Mouse (Mus musculus) liver, embryonic 12.5 days (tissue): ENCODE data around the gene Rpl23a. TPM values are rescaled to one million over a fixed set of nuclear protein-coding genes. Genes with fewer than 3 reads are reported as not detected.
"Not testable (repeated sequence)": the region's sequence is repeated elsewhere in the genome, so short reads cannot be mapped to it uniquely, and the experiment has no call there.

Experiments
- ATAC-seq: fragments of 200-750 bp; cut with Nextera tagmentation; 2 replicates; pipeline ENCODE4 v1.8.0; 2017; ENCODE audit warnings: moderate number of reproducible peaks, mild to moderate bottlenecking, moderate library complexity
- H3K27ac ChIP-seq: fragments of 300-500 bp; sonication (generic); 2 replicates; pipeline ENCODE4 v1.5.1; 2016; ENCODE audit warnings: mild to moderate bottlenecking
- H3K27me3 ChIP-seq: fragments of 300-500 bp; sonication (generic); replicated peaks from 2 replicates; pipeline ENCODE4 v1.6.1; 2016; ENCODE audit warnings: mild to moderate bottlenecking, moderate library complexity
- H3K36me3 ChIP-seq: fragments of 300-500 bp; sonication (generic); 2 replicates; pipeline ENCODE4 v1.6.1; 2016; ENCODE audit warnings: mild to moderate bottlenecking, moderate library complexity
- H3K4me1 ChIP-seq: fragments of 300-500 bp; sonication (generic); 2 replicates; pipeline ENCODE4 v1.6.1; 2016
- H3K4me2 ChIP-seq: fragments of 300-500 bp; sonication (generic); 2 replicates; pipeline ENCODE4 v1.6.1; 2016; ENCODE audit warnings: mild to moderate bottlenecking, moderate library complexity
- H3K4me3 ChIP-seq: fragments of 300-500 bp; sonication (generic); 2 replicates; pipeline ENCODE4 v1.5.1; 2016; ENCODE audit warnings: mild to moderate bottlenecking, moderate library complexity
- H3K9ac ChIP-seq: fragments of 300-500 bp; sonication (generic); 2 replicates; pipeline ENCODE4 v1.6.1; 2016; ENCODE audit warnings: mild to moderate bottlenecking, moderate library complexity
- H3K9me3 ChIP-seq: fragments of 300-500 bp; sonication (generic); replicated peaks from 2 replicates; pipeline ENCODE4 v1.6.1; 2016; ENCODE audit warnings: mild to moderate bottlenecking, moderate library complexity
- WGBS: fragments of 180-500 bp; shearing (Covaris S2); methylation state at CpG from one replicate; pipeline ENCODE4 v1.1.7; 2016; ENCODE audit not compliant: insufficient replicate concordance; 5-methylcytosine and 5-hydroxymethylcytosine counted together
- polyA plus RNA-seq: library from polyadenylated mRNA; unstranded; fragments of >200 nt; fragmentation: Nextera tagmentation; extraction: Ambion mirVana; gene quantifications from 2 replicates; pipeline ENCODE4 v1.2.1, GENCODE M21; 2016

The Rpl23a gene
- polyA plus RNA-seq, 1 experiment from 2014 or later: 1,156 TPM

DNA sequence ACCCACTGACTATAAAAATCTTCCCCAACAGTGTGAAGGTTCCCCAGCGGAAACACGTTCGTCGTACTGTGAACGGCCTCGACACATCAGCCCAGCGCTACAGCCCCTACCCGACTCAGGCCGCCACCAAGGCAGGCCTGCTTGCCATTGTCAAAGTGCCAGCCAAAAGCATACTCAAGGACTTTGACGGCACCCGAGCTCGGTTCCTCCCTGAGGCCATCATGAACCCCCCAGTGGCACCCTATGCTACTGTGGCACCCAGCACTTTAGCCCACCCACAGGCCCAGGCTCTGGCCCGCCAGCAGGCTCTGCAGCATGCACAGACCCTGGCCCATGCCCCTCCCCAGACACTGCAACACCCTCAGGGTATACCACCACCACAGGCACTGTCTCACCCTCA, 29.6 kb downstream of the Rpl23a start:
- ATAC-seq: no peak
- H3K27ac ChIP-seq: no peak overlapping the region
- H3K4me3 ChIP-seq: no peak overlapping the region
- no peak overlapping the region for H3K9ac ChIP-seq
- H3K4me1 ChIP-seq: peaks cover 6% of the 10 kb centered on the region; the same call in 1 of the 2 replicates
- H3K9me3 ChIP-seq: no peaks in the 10 kb centered on the region
- H3K4me2 ChIP-seq: no peak overlapping the region
- no peaks in the 10 kb centered on the region for H3K27me3 ChIP-seq
- 92% methylated on average over 13 of the region's 13 CpGs for WGBS
- peaks cover 92% of the 10 kb centered on the region for H3K36me3 ChIP-seq

GRCm38 (mm10) chr11:78152299-78153231, 30.8 kb downstream of the Rpl23a start:
- WGBS: 86% methylated on average over 9 of the region's 9 CpGs
- no peak overlapping the region for H3K27ac ChIP-seq

GRCm38 (mm10) chr11:78151161-78151560, 32.2 kb downstream of the Rpl23a start:
- Histone ChIP-seq H3K4me3 (no peak overlapping the region), H3K4me1 (no peaks in the 10 kb centered on the region), H3K36me3 (peaks cover 85% of the 10 kb centered on the region), H3K9me3 (no peaks in the 10 kb centered on the region), H3K27ac (no peak overlapping the region), H3K9ac (no peak overlapping the region), H3K4me2 (no peak overlapping the region), H3K27me3 (no peaks in the 10 kb centered on the region)
- 18% methylated on average over 1 of the region's 1 CpGs for WGBS
- ATAC-seq: peak; percentile 42; the same call in 1 of the 2 replicates

More at GRCm38 (mm10) chr11:78152299-78153231, 30.8 kb downstream of the Rpl23a start:
- H3K36me3 ChIP-seq: peaks cover 86% of the 10 kb centered on the region
- H3K27me3 ChIP-seq: no peaks in the 10 kb centered on the region
- no peak overlapping the region for H3K4me2 ChIP-seq
- no peak overlapping the region for H3K4me3 ChIP-seq
- H3K4me1 ChIP-seq: peaks cover 2% of the 10 kb centered on the region; the same call in 1 of the 2 replicates
- no peaks in the 10 kb centered on the region for H3K9me3 ChIP-seq
- ATAC-seq: no peak
- H3K9ac ChIP-seq: no peak overlapping the region

DNA sequence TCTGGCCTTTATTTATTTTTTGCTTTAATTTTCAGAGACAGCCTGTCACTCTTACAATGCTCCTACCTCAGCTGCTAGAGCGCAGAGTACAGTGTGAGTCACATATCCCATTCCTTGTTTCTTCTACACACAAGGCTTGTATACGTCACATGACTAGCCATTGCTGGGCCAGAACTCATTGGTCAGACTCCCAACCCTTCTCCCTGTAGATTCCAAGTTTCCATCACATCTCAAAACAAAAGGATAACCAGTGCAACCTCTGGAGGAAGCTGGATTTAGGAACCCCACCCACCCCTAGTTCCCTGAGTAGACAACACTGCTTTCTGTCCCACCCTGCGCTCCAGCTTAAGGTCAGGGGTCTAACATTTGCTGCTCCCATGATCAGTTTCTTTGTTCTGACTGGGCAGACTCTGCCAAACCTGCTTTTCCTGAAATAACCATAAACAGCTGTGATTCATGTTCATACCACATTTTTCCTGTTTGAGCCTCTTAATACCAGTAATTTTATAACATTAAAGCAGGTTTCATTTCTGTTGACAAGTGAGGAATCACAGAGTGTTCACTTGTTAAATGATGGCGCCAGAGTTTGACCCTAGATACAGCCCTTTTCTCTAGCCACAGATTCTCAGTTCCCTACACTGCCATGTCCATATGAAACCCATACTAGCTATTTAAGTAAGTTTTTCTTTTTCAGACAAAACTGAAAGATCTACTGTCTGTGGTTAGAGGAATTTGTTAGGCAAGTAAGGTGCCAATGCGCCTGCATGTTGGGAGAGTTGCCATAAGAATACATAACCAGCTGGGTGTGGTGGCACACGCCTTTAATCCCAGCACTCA, 36.5 kb downstream of the Rpl23a start:
- Histone ChIP-seq H3K9ac (no peak overlapping the region), H3K4me1 (peaks cover 12% of the 10 kb centered on the region), H3K4me2 (no peak overlapping the region), H3K4me3 (no peak overlapping the region), H3K27me3 (no peaks in the 10 kb centered on the region), H3K36me3 (peaks cover 73% of the 10 kb centered on the region), H3K27ac (no peak overlapping the region), H3K9me3 (no peaks in the 10 kb centered on the region)
- no peak for ATAC-seq
- 86% methylated on average over 6 of the region's 6 CpGs for WGBS

GRCm38 (mm10) chr11:78146168-78146567, 37.2 kb downstream of the Rpl23a start:
- no peak overlapping the region for H3K27ac ChIP-seq
- peaks cover 20% of the 10 kb centered on the region for H3K4me1 ChIP-seq
- no peaks in the 10 kb centered on the region for H3K9me3 ChIP-seq
- H3K27me3 ChIP-seq: no peaks in the 10 kb centered on the region
- no peak overlapping the region for H3K4me2 ChIP-seq
- H3K36me3 ChIP-seq: peaks cover 68% of the 10 kb centered on the region
- H3K9ac ChIP-seq: no peak overlapping the region
- no peak for ATAC-seq
- H3K4me3 ChIP-seq: no peak overlapping the region
- 84% methylated on average over 5 of the region's 5 CpGs for WGBS

DNA sequence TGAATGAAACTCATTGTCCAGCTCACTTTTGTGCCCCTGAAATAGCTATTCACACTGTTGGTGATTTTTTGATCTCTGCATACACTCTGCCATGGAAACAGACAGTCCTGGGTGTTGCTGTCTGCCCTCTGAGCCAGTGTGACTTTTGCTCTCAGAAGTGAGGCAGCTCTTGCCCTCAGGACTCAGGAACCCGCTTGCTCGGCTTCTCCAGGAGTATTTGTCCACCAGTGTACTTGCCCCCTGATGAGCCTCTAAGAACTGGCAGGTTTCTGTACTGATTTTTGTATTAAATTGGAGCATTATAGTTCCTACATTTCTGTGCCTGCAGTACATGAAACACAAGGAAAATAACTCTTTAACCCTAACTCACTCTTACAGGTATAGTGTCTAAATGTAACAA, 39.9 kb downstream of the Rpl23a start:
- Histone ChIP-seq H3K27me3 (no peaks in the 10 kb centered on the region), H3K4me2 (no peak overlapping the region), H3K27ac (no peak overlapping the region), H3K36me3 (peaks cover 48% of the 10 kb centered on the region), H3K9ac (no peak overlapping the region; the same call in 1 of the 2 replicates), H3K9me3 (no peaks in the 10 kb centered on the region), H3K4me1 (peaks cover 42% of the 10 kb centered on the region), H3K4me3 (no peak overlapping the region)
- ATAC-seq: no peak
- WGBS: 81% methylated on average over 2 of the region's 2 CpGs

- Histone ChIP-seq H3K36me3 (peaks cover 28% of the 10 kb centered on the region), H3K27me3 (no peaks in the 10 kb centered on the region), H3K27ac (peak overlapping the region; percentile 46), H3K9ac (peak overlapping the region; percentile 7; the same call in 1 of the 2 replicates), H3K4me3 (no peak overlapping the region), H3K9me3 (no peaks in the 10 kb centered on the region), H3K4me2 (peak overlapping the region; percentile 13; the same call in 1 of the 2 replicates), H3K4me1 (peaks cover 64% of the 10 kb centered on the region)
- WGBS: 27% methylated on average over 5 of the region's 5 CpGs
- peak; percentile 64 for ATAC-seq
Measured at GRCm38 (mm10) chr11:78140665-78141064, 42.7 kb downstream of the Rpl23a start.

GRCm38 (mm10) chr11:78138023-78138422, 45.4 kb downstream of the Rpl23a start:
- Histone ChIP-seq H3K4me3 (no peak overlapping the region), H3K36me3 (peaks cover 2% of the 10 kb centered on the region), H3K27ac (no peak overlapping the region), H3K27me3 (no peaks in the 10 kb centered on the region), H3K9ac (no peak overlapping the region), H3K4me1 (peaks cover 80% of the 10 kb centered on the region), H3K4me2 (no peak overlapping the region), H3K9me3 (no peaks in the 10 kb centered on the region)
- WGBS: 75% methylated on average over 3 of the region's 3 CpGs
- no peak for ATAC-seq

GRCm38 (mm10) chr11:78137584-78137983, 45.8 kb downstream of the Rpl23a start:
- 78% methylated on average over 4 of the region's 4 CpGs for WGBS
- no peak for ATAC-seq
- no peaks in the 10 kb centered on the region for H3K36me3 ChIP-seq

DNA sequence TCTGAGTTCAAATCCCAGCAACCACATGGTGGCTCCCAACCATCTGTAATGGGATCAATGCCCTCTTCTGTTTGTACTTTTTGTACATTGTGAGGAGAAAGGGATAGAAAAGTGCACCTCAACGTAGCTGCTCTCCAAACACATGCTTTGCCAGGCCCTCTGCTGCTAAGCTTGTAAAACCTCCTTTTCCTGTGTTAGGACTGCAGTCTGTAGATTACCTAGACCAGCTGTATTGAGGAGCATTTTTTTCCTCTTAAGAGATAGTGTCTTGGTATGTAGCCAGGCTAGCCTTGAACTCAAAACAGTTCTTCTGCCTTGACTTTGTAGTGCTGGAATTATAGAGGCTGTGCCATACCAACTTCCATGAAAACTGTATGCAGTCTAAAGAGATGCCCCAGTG, 47.3 kb downstream of the Rpl23a start:
- Histone ChIP-seq H3K36me3 (no peaks in the 10 kb centered on the region), H3K27me3 (no peaks in the 10 kb centered on the region), H3K4me2 (no peak overlapping the region), H3K27ac (no peak overlapping the region), H3K4me3 (no peak overlapping the region), H3K4me1 (peaks cover 83% of the 10 kb centered on the region), H3K9me3 (no peaks in the 10 kb centered on the region), H3K9ac (no peak overlapping the region)
- no peak for ATAC-seq
- WGBS: 30% methylated on average over 1 of the region's 1 CpGs

More at GRCm38 (mm10) chr11:78137584-78137983, 45.8 kb downstream of the Rpl23a start:
- Histone ChIP-seq H3K9ac (no peak overlapping the region), H3K27me3 (no peaks in the 10 kb centered on the region), H3K9me3 (no peaks in the 10 kb centered on the region), H3K4me1 (peaks cover 84% of the 10 kb centered on the region), H3K27ac (no peak overlapping the region), H3K4me3 (no peak overlapping the region), H3K4me2 (no peak overlapping the region)

GRCm38 (mm10) chr11:78135314-78135713, 48.1 kb downstream of the Rpl23a start:
- peaks cover 75% of the 10 kb centered on the region for H3K4me1 ChIP-seq
- H3K36me3 ChIP-seq, H3K4me3 ChIP-seq, H3K4me2 ChIP-seq, H3K9me3 ChIP-seq, ATAC-seq, H3K9ac ChIP-seq, H3K27me3 ChIP-seq, H3K27ac ChIP-seq: not testable (repeated sequence)
- 80% methylated on average over 7 of the region's 7 CpGs for WGBS
